Mouse (Mus musculus) granulocyte monocyte progenitor cell, adult 5-6 weeks (primary cell): Measurements from ENCODE around the gene Krtap17-1. TPM values are rescaled to one million over a fixed set of nuclear protein-coding genes. Genes with fewer than 3 reads are reported as not detected.

Experiments
- ATAC-seq: replicated peaks from 2 replicates; pipeline ENCODE4 v1.8.0; 2016; ENCODE audit warnings: mild to moderate bottlenecking, moderate TSS enrichment, inconsistent platforms; ENCODE audit not compliant: poor library complexity, severe bottlenecking
- total RNA-seq, 2 experiments: library from RNA; stranded (forward) in 1 of 2; stranded (reverse) in 1 of 2; fragments of 200-712, 200-1000 nt in 1 of 2; fragments of >200 nt in 1 of 2; fragmentation: Nextera tagmentation in 1 of 2; gene quantifications; 2 replicates each; pipeline ENCODE4 v1.2.3; 2014 to 2017

The Krtap17-1 gene
- not detected in 2 replicates for total RNA-seq (2014; fragmentation: Nextera tagmentation)
- total RNA-seq (2017) = not detected in 2 replicates

- no peak for ATAC-seq
Measured at GRCm38 (mm10) chr11:99993620-99994383, at the start of gene Krtap17-1. Gene Krtap17-1 (minus strand): TSS chr11:99993994.

GRCm38 (mm10) chr11:100041454-100041853 is 47.7 kb upstream of the Krtap17-1 start, which contains the start of gene Krt34:
Gene Krt34 (minus strand): TSS chr11:100041554.
- no peak for ATAC-seq

GRCm38 (mm10) chr11:100029768-100030167 is 36.0 kb upstream of the Krtap17-1 start, which contains the start of gene Krt33b:
Gene Krt33b (minus strand): TSS chr11:100029868.
- no peak for ATAC-seq

- no peak for ATAC-seq
Measured at GRCm38 (mm10) chr11:100021438-100021837, 27.6 kb upstream of the Krtap17-1 start.

GRCm38 (mm10) chr11:100019466-100019865 is 25.7 kb upstream of the Krtap17-1 start:
- ATAC-seq = no peak

GRCm38 (mm10) chr11:100016112-100016511 is 22.3 kb upstream of the Krtap17-1 start, which contains the start of gene Krt33a:
Gene Krt33a (minus strand): TSS chr11:100016212.
- ATAC-seq = no peak

- ATAC-seq = no peak
Measured at GRCm38 (mm10) chr11:100013691-100014171, 19.9 kb upstream of the Krtap17-1 start.

GRCm38 (mm10) chr11:100010682-100011081 is 16.9 kb upstream of the Krtap17-1 start:
- ATAC-seq = no peak

- no peak for ATAC-seq
Measured at GRCm38 (mm10) chr11:100008336-100008735, 14.5 kb upstream of the Krtap17-1 start.

- ATAC-seq = no peak
Measured at GRCm38 (mm10) chr11:100006624-100007023, 12.8 kb upstream of the Krtap17-1 start.

- no peak for ATAC-seq
Measured at GRCm38 (mm10) chr11:100005905-100006304, 12.1 kb upstream of the Krtap17-1 start.

GRCm38 (mm10) chr11:100004846-100005245 is 11.1 kb upstream of the Krtap17-1 start:
- ATAC-seq = peak; percentile 56; the same call in 1 of the 2 replicates

- no peak for ATAC-seq
Measured at GRCm38 (mm10) chr11:99999091-99999490, 5.3 kb upstream of the Krtap17-1 start.

- no peak for ATAC-seq
Measured at GRCm38 (mm10) chr11:99994384-99994661, 529 bp upstream of the Krtap17-1 start.

- ATAC-seq = no peak
Measured at GRCm38 (mm10) chr11:99990571-99990970, 3.2 kb downstream of the Krtap17-1 start.

- ATAC-seq = no peak
Measured at GRCm38 (mm10) chr11:99989881-99990405, 3.9 kb downstream of the Krtap17-1 start.

- no peak for ATAC-seq
Measured at GRCm38 (mm10) chr11:99988530-99988929, 5.3 kb downstream of the Krtap17-1 start.

GRCm38 (mm10) chr11:99986180-99986647 is 7.6 kb downstream of the Krtap17-1 start, which contains the start of gene Krtap16-1:
Gene Krtap16-1 (minus strand): TSS chr11:99986597.
- ATAC-seq = no peak

- ATAC-seq = no peak
Measured at GRCm38 (mm10) chr11:99985291-99986092, 8.3 kb downstream of the Krtap17-1 start.

- no peak for ATAC-seq
Measured at GRCm38 (mm10) chr11:99983442-99983841, 10.4 kb downstream of the Krtap17-1 start.

GRCm38 (mm10) chr11:99982731-99983130 is 11.1 kb downstream of the Krtap17-1 start:
- ATAC-seq = no peak
